8 mouse cellular contexts compared by ENCODE assay signal in the genomic region with DNA sequence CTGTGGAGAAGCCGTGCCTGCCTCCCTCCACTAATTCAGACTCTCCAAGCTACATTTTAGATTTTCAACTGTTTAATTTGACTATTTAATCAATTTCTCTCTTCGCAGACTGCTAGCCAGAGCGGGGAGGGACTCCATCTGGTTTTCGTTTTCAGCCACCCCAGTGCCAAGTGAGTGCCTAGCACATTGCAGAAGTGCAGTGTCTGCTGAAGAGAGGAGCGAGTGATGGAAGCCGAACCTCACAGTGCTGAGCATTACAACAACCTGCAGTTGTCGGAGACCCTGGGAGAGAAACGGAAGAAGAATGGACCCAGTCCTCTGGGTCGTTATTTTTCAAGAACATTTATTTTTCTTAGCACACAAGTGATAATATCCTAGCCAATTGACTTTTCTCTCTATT. TPM values are rescaled to one million over a fixed set of nuclear protein-coding genes. Genes with fewer than 3 reads are reported as not detected.
DNase-seq lines count a peak whose midpoint lies in the region; ATAC-seq and TF ChIP-seq lines count a peak whose summit lies in the region.

No protein-coding gene starts in this region.

- no peaks in the 10 kb centered on the region for H3K27me3 ChIP-seq in kidney, embryonic 14.5 days (ENCODE audit: control insufficient read depth, insufficient read depth, low read length)

- H3K36me3 ChIP-seq in kidney, embryonic 14.5 days (ENCODE audit: control insufficient read depth, insufficient read depth, low read length) = no peaks in the 10 kb centered on the region

- no peaks in the 10 kb centered on the region for H3K4me1 ChIP-seq in kidney, embryonic 14.5 days (ENCODE audit: control insufficient read depth, insufficient read depth, low read length)

- no peak overlapping the region for H3K4me2 ChIP-seq in kidney, embryonic 14.5 days (replicated peaks; ENCODE audit: low read depth, low read length)

- H3K9ac ChIP-seq in kidney, embryonic 14.5 days (ENCODE audit: low read depth, low read length) = no peak overlapping the region

- no peak overlapping the region for H3K27ac ChIP-seq in gastrocnemius, adult 2 months
- no peak overlapping the region for H3K27ac ChIP-seq in kidney, embryonic 14.5 days (ENCODE audit: low read depth, low read length)

- no peak for ATAC-seq in kidney, embryonic 14.5 days (ENCODE audit: low FRiP score, low TSS enrichment)
- no peak for ATAC-seq in monocyte, adult 5-6 weeks (replicated peaks; ENCODE audit: insufficient number of reproducible peaks, low FRiP score, low TSS enrichment, poor library complexity, severe bottlenecking)

- intact Hi-C loops in gastrocnemius, adult 2 months (cut with DNase I) = no loop called here

- no peaks in the 10 kb centered on the region for H3K9me3 ChIP-seq in kidney, embryonic 14.5 days (ENCODE audit: control insufficient read depth, low read length)

- 47% methylated on average over 9 of the region's 9 CpGs for WGBS in kidney, embryonic 14.5 days

- no peak for TF ChIP-seq CTCF in gastrocnemius, adult 2 months (IDR thresholded peaks at IDR 0.05)

- DNase-seq in embryo, embryonic 10 days (ENCODE audit: low spot score) = peak; percentile 52
- no peak for DNase-seq in embryo, embryonic 9.5 days (ENCODE audit: extremely low spot score)
- DNase-seq in gastrocnemius, adult 2 months = peak; percentile 37
- DNase-seq in layer of hippocampus, adult 8-10 months (ENCODE audit: low spot score in 2 of 2) = peak; percentile 65 to 82
- peak; percentile 59 for DNase-seq in lung, postnatal 36 days
- DNase-seq in testis, postnatal 14 days (ENCODE audit: low spot score) = no peak

- H3K4me3 ChIP-seq in gastrocnemius, adult 2 months = peak overlapping the region; percentile 55
- H3K4me3 ChIP-seq in kidney, embryonic 14.5 days (ENCODE audit: low read length) = no peak overlapping the region

RNA-seq across cellular contexts. Expression of a gene that starts 59.6 kb away (rescaled TPM):
- 1 to 10 TPM; 5.0 to 5.8 TPM for total RNA-seq in gastrocnemius, adult 2 months (2021)
- total RNA-seq in layer of hippocampus, adult 8-10 months (2022) = 1 to 10 TPM; 1.3 to 4.3 (median 1.7) TPM
- 34.0 and 40.2 TPM in 2 replicates for polyA plus RNA-seq in kidney, embryonic 14.5 days (2014; fragmentation: Nextera tagmentation; extraction: Ambion mirVana)
- not detected in 3 replicates for total RNA-seq in monocyte, adult 5-6 weeks (2017)

Comparison
In these comparisons a context has a peak if more than half of its experiments do, and no peak if none do; other contexts are left out.
1. DNase-seq: peak in embryo, embryonic 10 days (single experiment), gastrocnemius, adult 2 months (single experiment), layer of hippocampus, adult 8-10 months (2 of 2) and lung, postnatal 36 days (single experiment); none in embryo, embryonic 9.5 days (single experiment) and testis, postnatal 14 days (single experiment).